Mouse (Mus musculus) neural tube, embryonic 14.5 days (tissue): ENCODE data around the gene Ewsr1. TPM values are rescaled to one million over a fixed set of nuclear protein-coding genes. Genes with fewer than 3 reads are reported as not detected.

Source experiments
- microRNA-seq: library from miRNA; unstranded; fragments of <30 nt; microRNA quantifications from one replicate; pipeline ENCODE4, GENCODE M21; 2016
- polyA plus RNA-seq: library from polyadenylated mRNA; unstranded; fragments of >200 nt; fragmentation: Nextera tagmentation; extraction: Ambion mirVana; gene quantifications from 2 replicates; pipeline ENCODE4 v1.2.1, GENCODE M21; 2014

Ewsr1 gene
- polyA plus RNA-seq, 1 experiment from 2014 or later = 364 TPM

Small RNAs within 50 kb of the gene (microRNA-seq; reads per million reads assigned to microRNA genes)
- gene Gm47296 = not detected

Other genes with a start within 250 kb of the Ewsr1 start
- gene Nf2, start 249.7 kb downstream of the Ewsr1 start, polyA plus RNA-seq = 52.3 and 69.5 TPM in 2 replicates
- gene Nipsnap1, start 225.3 kb downstream of the Ewsr1 start, polyA plus RNA-seq = 127 and 133 TPM in 2 replicates
- gene Thoc5, start 203.9 kb downstream of the Ewsr1 start, polyA plus RNA-seq = 53.2 and 56.4 TPM in 2 replicates
- gene Nefh, start 151.2 kb downstream of the Ewsr1 start, polyA plus RNA-seq = 17.5 and 19.2 TPM in 2 replicates
- gene Ap1b1, start 112.4 kb downstream of the Ewsr1 start, polyA plus RNA-seq = 94.9 and 105 TPM in 2 replicates
- gene Rasl10a, start 41.1 kb downstream of the Ewsr1 start, polyA plus RNA-seq = 1.3 and 1.8 TPM in 2 replicates
- 24.9 and 25.1 TPM in 2 replicates for gene Gas2l1, start 33.9 kb downstream of the Ewsr1 start, polyA plus RNA-seq
- 33.1 and 34.4 TPM in 2 replicates for gene Rhbdd3, start 340 bp downstream of the Ewsr1 start, polyA plus RNA-seq
- 16.8 and 19.3 TPM in 2 replicates for gene Emid1, start 53.0 kb upstream of the Ewsr1 start, polyA plus RNA-seq
- 3.7 and 6.5 TPM in 2 replicates for gene Kremen1, start 162.3 kb upstream of the Ewsr1 start, polyA plus RNA-seq